Mouse (Mus musculus) lung, embryonic 14.5 days (tissue): ENCODE measurements at regions not wholly inside any gene's neighbourhood (a gene's known extent, or its start where the extent isn't known, plus 50 kb on each side); places are given as distances from the start of the nearest gene placed in this dataset.

Experiments
- ATAC-seq: fragments of 200-750 bp; cut with Nextera tagmentation; 2 replicates; pipeline ENCODE4 v1.8.0; 2017; ENCODE audit warnings: mild to moderate bottlenecking, moderate TSS enrichment, moderate library complexity; ENCODE audit not compliant: insufficient read depth
- DNase-seq: peaks from one replicate; pipeline ENCODE4 v3.0.0-alpha.2; 2015
- H3K27ac ChIP-seq: fragments of 300-500 bp; sonication (generic); 2 replicates; pipeline ENCODE4 v1.5.1; 2014; ENCODE audit warnings: low read depth, mild to moderate bottlenecking, moderate library complexity
- H3K27me3 ChIP-seq: fragments of 300-500 bp; sonication (generic); 2 replicates; pipeline ENCODE4 v1.6.1; 2014; ENCODE audit warnings: low read length, control low read depth; ENCODE audit not compliant: insufficient read depth
- H3K36me3 ChIP-seq: fragments of 300-500 bp; sonication (generic); 2 replicates; pipeline ENCODE4 v1.6.1; 2014; ENCODE audit warnings: control low read depth; ENCODE audit not compliant: insufficient read depth
- H3K4me1 ChIP-seq: fragments of 300-500 bp; sonication (generic); 2 replicates; pipeline ENCODE4 v1.6.1; 2014; ENCODE audit warnings: antibody characterized with exemption, control low read depth; ENCODE audit not compliant: insufficient read depth
- H3K4me2 ChIP-seq: fragments of 300-500 bp; sonication (generic); 2 replicates; pipeline ENCODE4 v1.6.1; 2014; ENCODE audit warnings: mild to moderate bottlenecking
- H3K4me3 ChIP-seq: fragments of 300-500 bp; sonication (generic); 2 replicates; pipeline ENCODE4 v1.5.1; 2014; ENCODE audit warnings: low read depth, low read length
- H3K9ac ChIP-seq: fragments of 300-500 bp; sonication (generic); 2 replicates; pipeline ENCODE4 v1.6.1; 2014
- H3K9me3 ChIP-seq: fragments of 300-500 bp; sonication (generic); 2 replicates; pipeline ENCODE4 v1.6.1; 2016; ENCODE audit warnings: low read depth, low read length, control low read depth
- CTCF ChIP-seq: IDR thresholded peaks from 2 replicates; pipeline ENCODE4 v1.5.1; 2016; ENCODE audit warnings: antibody characterized with exemption, low read depth
- WGBS: fragments of 180-500 bp; shearing (Covaris S2); extraction: QIAGEN DNeasy Blood & Tissue Kit; methylation state at CpG from one replicate; pipeline ENCODE4 v1.1.7; 2014; 5-methylcytosine and 5-hydroxymethylcytosine counted together

DNA sequence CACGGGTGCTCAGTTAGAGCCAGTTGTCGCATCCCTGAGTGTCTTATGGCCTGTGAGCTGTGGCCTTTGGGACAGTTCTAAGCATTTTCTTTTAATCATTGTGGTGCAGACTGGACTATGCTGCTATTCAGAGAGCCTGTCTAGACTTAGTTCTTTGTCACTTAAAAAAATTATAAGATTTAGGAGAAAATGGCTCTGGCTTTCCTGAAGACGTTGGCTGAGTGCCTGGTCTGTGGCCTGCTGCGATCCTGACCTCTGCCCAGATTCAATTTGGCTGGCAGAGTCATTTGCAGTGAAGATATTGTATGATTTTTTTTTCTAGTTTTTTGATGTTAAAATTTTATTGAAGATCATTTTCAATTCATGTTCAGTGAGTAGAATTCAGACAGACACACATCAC, 322.0 kb downstream of the 1810013L24Rik start:
- H3K9me3 ChIP-seq = no peaks in the 10 kb centered on the region
- no peaks in the 10 kb centered on the region for H3K27me3 ChIP-seq
- H3K4me2 ChIP-seq = no peak overlapping the region
- 57% methylated on average over 4 of the region's 4 CpGs for WGBS
- H3K4me1 ChIP-seq = no peaks in the 10 kb centered on the region
- DNase-seq = peak; percentile 9
- H3K4me3 ChIP-seq = no peak overlapping the region
- no peak overlapping the region for H3K9ac ChIP-seq
- no peak for ATAC-seq
- TF ChIP-seq CTCF = no peak
- no peaks in the 10 kb centered on the region for H3K36me3 ChIP-seq
- H3K27ac ChIP-seq = no peak overlapping the region

DNA sequence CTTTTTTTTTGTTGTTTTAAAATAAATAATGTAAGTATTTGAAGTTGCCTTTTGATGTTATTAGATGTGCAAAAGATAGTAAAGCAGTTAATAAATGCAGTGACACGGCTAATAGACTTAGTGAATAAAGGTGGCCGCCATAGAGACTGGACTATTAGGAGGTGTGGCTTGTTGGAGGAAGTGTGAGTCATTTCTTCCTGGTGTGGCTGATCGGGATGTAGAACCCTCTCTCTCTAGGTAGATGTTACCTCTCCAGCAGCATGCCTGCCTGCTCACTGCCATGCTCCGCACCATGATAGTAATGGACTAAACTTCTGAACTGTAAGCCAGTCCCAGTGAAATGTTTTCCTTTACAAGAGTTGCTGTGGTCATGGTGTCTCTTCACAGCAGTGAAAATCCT, 323.6 kb downstream of the 1810013L24Rik start:
- H3K9ac ChIP-seq = no peak overlapping the region
- no peak overlapping the region for H3K4me2 ChIP-seq
- WGBS = 81% methylated on average over 4 of the region's 4 CpGs
- no peaks in the 10 kb centered on the region for H3K9me3 ChIP-seq
- no peak for ATAC-seq
- DNase-seq = no peak
- no peaks in the 10 kb centered on the region for H3K27me3 ChIP-seq
- H3K27ac ChIP-seq = no peak overlapping the region
- no peak for TF ChIP-seq CTCF
- H3K4me1 ChIP-seq = no peaks in the 10 kb centered on the region
- H3K4me3 ChIP-seq = no peak overlapping the region
- no peaks in the 10 kb centered on the region for H3K36me3 ChIP-seq

GRCm38 (mm10) chr16:9165763-9166310, 335.9 kb downstream of the 1810013L24Rik start:
- 65% methylated on average over 8 of the region's 8 CpGs for WGBS
- no peak for TF ChIP-seq CTCF
- Histone ChIP-seq H3K27ac (no peak overlapping the region), H3K4me2 (no peak overlapping the region), H3K9ac (no peak overlapping the region), H3K27me3 (no peaks in the 10 kb centered on the region), H3K4me1 (no peaks in the 10 kb centered on the region), H3K9me3 (no peaks in the 10 kb centered on the region), H3K4me3 (no peak overlapping the region), H3K36me3 (no peaks in the 10 kb centered on the region)
- DNase-seq (no peak), ATAC-seq (no peak)

DNA sequence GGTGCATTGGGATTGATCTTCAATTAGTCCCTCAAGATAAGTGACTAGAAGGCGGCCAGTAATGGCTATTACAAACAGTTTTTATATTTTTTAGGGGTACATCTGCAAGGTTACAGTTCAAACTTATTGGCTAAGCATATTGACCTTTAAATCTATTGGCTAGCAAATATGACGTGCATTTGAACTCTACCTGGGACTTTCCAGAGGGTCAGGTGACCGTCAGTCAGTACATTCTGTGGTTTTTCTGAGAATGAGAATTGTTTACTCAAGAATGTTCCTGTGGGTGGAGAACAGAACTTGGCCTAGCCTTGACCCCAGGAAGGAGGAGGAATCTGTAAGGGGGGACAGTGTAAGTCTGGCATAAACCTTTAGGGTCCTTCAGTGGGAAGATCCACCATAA, 346.5 kb downstream of the 1810013L24Rik start:
- Histone ChIP-seq H3K27ac (no peak overlapping the region), H3K27me3 (no peaks in the 10 kb centered on the region), H3K36me3 (no peaks in the 10 kb centered on the region), H3K4me1 (no peaks in the 10 kb centered on the region), H3K9me3 (no peaks in the 10 kb centered on the region), H3K4me3 (no peak overlapping the region), H3K4me2 (no peak overlapping the region), H3K9ac (no peak overlapping the region)
- DNase-seq (no peak), ATAC-seq (no peak)
- TF ChIP-seq CTCF = no peak
- WGBS = 55% methylated on average over 3 of the region's 3 CpGs

GRCm38 (mm10) chr16:9195821-9196220, 365.9 kb downstream of the 1810013L24Rik start:
- ATAC-seq = no peak
- H3K27ac ChIP-seq = no peak overlapping the region
- WGBS = 34% methylated on average over 13 of the region's 13 CpGs

GRCm38 (mm10) chr16:9198903-9199532, 369.1 kb downstream of the 1810013L24Rik start:
- no peaks in the 10 kb centered on the region for H3K27me3 ChIP-seq
- no peak overlapping the region for H3K27ac ChIP-seq
- H3K36me3 ChIP-seq = no peaks in the 10 kb centered on the region
- no peak for TF ChIP-seq CTCF
- DNase-seq (no peak), ATAC-seq (no peak)
- no peak overlapping the region for H3K9ac ChIP-seq
- 81% methylated on average over 1 of the region's 1 CpGs for whole genome bisulfite sequencing
- H3K4me1 ChIP-seq = no peaks in the 10 kb centered on the region
- no peaks in the 10 kb centered on the region for H3K9me3 ChIP-seq
- H3K4me2 ChIP-seq = no peak overlapping the region
- no peak overlapping the region for H3K4me3 ChIP-seq

More at GRCm38 (mm10) chr16:9195821-9196220, 365.9 kb downstream of the 1810013L24Rik start:
- no peak for TF ChIP-seq CTCF
- DNase-seq = no peak
- no peaks in the 10 kb centered on the region for H3K36me3 ChIP-seq
- no peak overlapping the region for H3K4me3 ChIP-seq
- H3K4me1 ChIP-seq = no peaks in the 10 kb centered on the region
- no peak overlapping the region for H3K4me2 ChIP-seq
- H3K9me3 ChIP-seq = no peaks in the 10 kb centered on the region
- no peaks in the 10 kb centered on the region for H3K27me3 ChIP-seq
- no peak overlapping the region for H3K9ac ChIP-seq

- 87% methylated on average over 4 of the region's 4 CpGs for WGBS
- no peak for ATAC-seq
- Histone ChIP-seq H3K4me2 (no peak overlapping the region), H3K27me3 (no peaks in the 10 kb centered on the region), H3K4me3 (no peak overlapping the region), H3K9ac (no peak overlapping the region), H3K27ac (no peak overlapping the region), H3K4me1 (no peaks in the 10 kb centered on the region), H3K36me3 (no peaks in the 10 kb centered on the region), H3K9me3 (no peaks in the 10 kb centered on the region)
- no peak for DNase-seq
- no peak for TF ChIP-seq CTCF
Observed at GRCm38 (mm10) chr16:9208602-9209001, 378.7 kb downstream of the 1810013L24Rik start.
